Mouse (Mus musculus) CH12.LX (cell line): Measurements from ENCODE around the gene Kirrel3. TPM values are rescaled to one million over a fixed set of nuclear protein-coding genes. Genes with fewer than 3 reads are reported as not detected.

Source experiments
- DNase-seq: peaks from one replicate; pipeline ENCODE4 v3.0.0-alpha.2; 2013; ENCODE audit errors: extremely low read depth
- H3K27ac ChIP-seq: 2 replicates; pipeline ENCODE4 v1.5.1; 2012; ENCODE audit warnings: low read depth, mild to moderate bottlenecking, control low read depth, moderate library complexity; ENCODE audit not compliant: insufficient read depth
- H3K27me3 ChIP-seq: replicated peaks from 2 replicates; pipeline ENCODE3; 2012; ENCODE audit warnings: inconsistent platforms
- H3K36me3 ChIP-seq, 2 experiments: replicated peaks in 1 of 2; 2 replicates each; pipeline versions ENCODE3 to v1.6.1; 2012; ENCODE audit warnings: inconsistent platforms in 1 of 2, low read length in 1 of 2, mild to moderate bottlenecking in 1 of 2, mixed read lengths in 1 of 2, moderate library complexity in 1 of 2; ENCODE audit not compliant: control insufficient read depth in 1 of 2, insufficient read depth in 1 of 2
- H3K4me1 ChIP-seq, 2 experiments: 2 replicates each; pipeline ENCODE4 v1.6.1; 2012; ENCODE audit warnings: inconsistent platforms in 1 of 2, moderate library complexity in 1 of 2; ENCODE audit not compliant: insufficient read depth in 2 of 2, control insufficient read depth in 1 of 2
- H3K4me2 ChIP-seq: 2 replicates; pipeline ENCODE4 v1.6.1; 2012; ENCODE audit warnings: low read depth, mild to moderate bottlenecking, control low read depth; ENCODE audit not compliant: poor library complexity, insufficient read depth, severe bottlenecking
- H3K4me3 ChIP-seq, 3 experiments: fragments of 150-350 bp in 1 of 3; sonication (generic) in 1 of 3; replicated peaks in 1 of 3; 2 replicates each; pipeline versions ENCODE3 to v1.5.1; 2011 to 2012; ENCODE audit warnings: low read depth in 2 of 3, low read length in 2 of 3, mild to moderate bottlenecking in 2 of 3, moderate library complexity in 2 of 3, control low read depth in 1 of 3, improper control_type of control experiment in 1 of 3, inconsistent platforms in 1 of 3, mixed read lengths in 1 of 3; ENCODE audit not compliant: poor library complexity in 1 of 3
- H3K79me2 ChIP-seq: replicated peaks from 2 replicates; pipeline ENCODE4 v1.6.1; 2012; ENCODE audit warnings: mild to moderate bottlenecking, moderate library complexity; ENCODE audit not compliant: control insufficient read depth, poor library complexity, insufficient read depth, severe bottlenecking; ENCODE audit errors: extremely low read depth
- H3K9ac ChIP-seq: 2 replicates; pipeline ENCODE4 v1.6.1; 2012; ENCODE audit warnings: low read depth, mild to moderate bottlenecking, control low read depth, moderate library complexity; ENCODE audit not compliant: insufficient read depth
- H3K9me3 ChIP-seq: replicated peaks from 2 replicates; pipeline ENCODE3; 2012; ENCODE audit warnings: low read length, inconsistent platforms, mixed read lengths
- EP300 ChIP-seq: IDR thresholded peaks from 2 replicates; pipeline ENCODE4 v1.6.1; 2011; ENCODE audit warnings: low read length, improper control_type of control experiment
- ETS1 ChIP-seq: conservative IDR thresholded peaks from 2 replicates; pipeline ENCODE4 v1.6.1; 2012; ENCODE audit warnings: low read depth, mild to moderate bottlenecking, inconsistent platforms, low read length, improper control_type of control experiment, moderate library complexity
- GABPA ChIP-seq: IDR thresholded peaks from 2 replicates; pipeline ENCODE4 v1.6.1; 2012; ENCODE audit warnings: low read depth, low read length, improper control_type of control experiment, inconsistent platforms; ENCODE audit not compliant: insufficient replicate concordance
- MAFK ChIP-seq: IDR thresholded peaks from 2 replicates; pipeline ENCODE4 v1.6.1; 2011; ENCODE audit warnings: low read length, improper control_type of control experiment; ENCODE audit not compliant: insufficient replicate concordance
- MAX ChIP-seq: IDR thresholded peaks from 2 replicates; pipeline ENCODE4 v1.6.1; 2011; ENCODE audit warnings: low read length, improper control_type of control experiment
- MEF2A ChIP-seq: IDR thresholded peaks from 2 replicates; pipeline ENCODE4 v1.6.1; 2014; ENCODE audit warnings: low read depth, mild to moderate bottlenecking, inconsistent platforms, low read length, improper control_type of control experiment, borderline replicate concordance
- MXI1 ChIP-seq: IDR thresholded peaks from 2 replicates; pipeline ENCODE4 v1.6.1; 2011; ENCODE audit warnings: mild to moderate bottlenecking, low read depth, low read length, improper control_type of control experiment
- NELFE ChIP-seq: IDR thresholded peaks from 2 replicates; pipeline ENCODE4 v1.6.1; 2011; ENCODE audit warnings: low read depth, low read length, improper control_type of control experiment
- NRF1 ChIP-seq: IDR thresholded peaks from 2 replicates; pipeline ENCODE4 v1.6.1; 2014; ENCODE audit warnings: low read depth, mild to moderate bottlenecking, inconsistent platforms, low read length, improper control_type of control experiment, moderate library complexity
- PAX5 ChIP-seq: IDR thresholded peaks from 2 replicates; pipeline ENCODE4 v1.6.1; 2012; ENCODE audit warnings: low read length, inconsistent platforms, mixed read lengths
- RCOR1 ChIP-seq: conservative IDR thresholded peaks from 2 replicates; pipeline ENCODE4 v1.6.1; 2012; ENCODE audit warnings: low read depth, mild to moderate bottlenecking, inconsistent platforms, low read length, improper control_type of control experiment
- SIN3A ChIP-seq: IDR thresholded peaks from 2 replicates; pipeline ENCODE4 v1.6.1; 2012; ENCODE audit warnings: low read length, improper control_type of control experiment, inconsistent platforms
- SMC3 ChIP-seq: IDR thresholded peaks from 2 replicates; pipeline ENCODE4 v1.6.1; 2011; ENCODE audit warnings: low read depth, low read length, improper control_type of control experiment
- UBTF ChIP-seq: IDR thresholded peaks from 2 replicates; pipeline ENCODE4 v1.6.1; 2012; ENCODE audit warnings: low read depth, mild to moderate bottlenecking, inconsistent platforms, low read length, improper control_type of control experiment, moderate library complexity
- ZC3H11A ChIP-seq: IDR thresholded peaks from 2 replicates; pipeline ENCODE4 v1.6.1; 2012; ENCODE audit warnings: low read depth, mild to moderate bottlenecking, inconsistent platforms, low read length, improper control_type of control experiment
- ZNF384 ChIP-seq: IDR thresholded peaks from 2 replicates; pipeline ENCODE4 v1.6.1; 2012; ENCODE audit warnings: low read depth, low read length, improper control_type of control experiment, inconsistent platforms
- dilution Hi-C: fragments of 300-500 bp; cut with MboI; formaldehyde crosslinking; loops from 2 replicates; pipeline ENCODE4 v1.14.3; 2020; ENCODE audit warnings: low sequenced_read_pairs; ENCODE audit not compliant: extremely low pct_unique_long_range_greater_than_20kb, extremely low pct_ligation_motif_present
- in situ Hi-C: fragments of 300-500 bp; cut with MboI; formaldehyde crosslinking; loops from 3 replicates; pipeline ENCODE4 v1.14.3; 2019; ENCODE audit warnings: low sequenced_read_pairs, low pct_ligation_motif_present, low pct_unique_long_range_greater_than_20kb, mixed read lengths
- polyA plus RNA-seq: library from polyadenylated mRNA; unstranded; fragments of >175 nt; gene quantifications from 2 replicates; pipeline ENCODE4 v1.2.1, GENCODE M21; 2012; ENCODE audit warnings: low read depth; ENCODE audit not compliant: insufficient read length
- total RNA-seq, 2 experiments: library from RNA; depleted of rRNA; stranded (reverse); fragments of 300-350 nt in 1 of 2; fragments of >200 nt in 1 of 2; gene quantifications; 2 replicates each; pipeline ENCODE4 v1.2.3; 2012 to 2014

The Kirrel3 gene
- total and polyA plus RNA-seq, 3 experiments: not detected

- H3K79me2 ChIP-seq: no peaks in the 10 kb centered on the region
- DNase-seq: no peak
- H3K4me1 ChIP-seq: no peaks in the 10 kb centered on the region
- H3K4me2 ChIP-seq: no peak overlapping the region
- TF ChIP-seq MAFK (no peak), NRF1 (no peak), RCOR1 (no peak), ZNF384 (no peak), EP300 (no peak), GABPA (no peak), ETS1 (no peak), NELFE (no peak), ZC3H11A (no peak), MAX (no peak), UBTF (no peak), PAX5 (no peak), SMC3 (no peak), MXI1 (no peak)
- no peak overlapping the region for H3K27ac ChIP-seq
- H3K9ac ChIP-seq: no peak overlapping the region
- H3K4me3 ChIP-seq: no peak overlapping the region
- peaks cover 80% of the 10 kb centered on the region for H3K27me3 ChIP-seq
- H3K9me3 ChIP-seq: no peaks in the 10 kb centered on the region
- dilution Hi-C loops (no loop called here), in situ Hi-C loops (no loop called here)
- no peaks in the 10 kb centered on the region for H3K36me3 ChIP-seq
Observed at GRCm38 (mm10) chr9:34912273-34912972, 426.7 kb downstream of the Kirrel3 start.

GRCm38 (mm10) chr9:34912996-34913395 lies 427.3 kb downstream of the Kirrel3 start:
- Histone ChIP-seq H3K27me3 (peaks cover 75% of the 10 kb centered on the region), H3K9ac (no peak overlapping the region), H3K4me2 (no peak overlapping the region), H3K27ac (no peak overlapping the region), H3K9me3 (no peaks in the 10 kb centered on the region), H3K4me1 (no peaks in the 10 kb centered on the region), H3K36me3 (no peaks in the 10 kb centered on the region), H3K4me3 (no peak overlapping the region), H3K79me2 (no peaks in the 10 kb centered on the region)
- TF ChIP-seq SIN3A (no peak), MEF2A (no peak), RCOR1 (no peak)
- dilution Hi-C loops: no loop called here
- peak; percentile 45 for DNase-seq
- in situ Hi-C loops: no loop called here
